Mouse (Mus musculus): ENCODE measurements at regions not wholly inside any gene's neighbourhood (a gene's known extent, or its start where the extent isn't known, plus 50 kb on each side); places are given as distances from the start of the nearest gene placed in this dataset.

DNA sequence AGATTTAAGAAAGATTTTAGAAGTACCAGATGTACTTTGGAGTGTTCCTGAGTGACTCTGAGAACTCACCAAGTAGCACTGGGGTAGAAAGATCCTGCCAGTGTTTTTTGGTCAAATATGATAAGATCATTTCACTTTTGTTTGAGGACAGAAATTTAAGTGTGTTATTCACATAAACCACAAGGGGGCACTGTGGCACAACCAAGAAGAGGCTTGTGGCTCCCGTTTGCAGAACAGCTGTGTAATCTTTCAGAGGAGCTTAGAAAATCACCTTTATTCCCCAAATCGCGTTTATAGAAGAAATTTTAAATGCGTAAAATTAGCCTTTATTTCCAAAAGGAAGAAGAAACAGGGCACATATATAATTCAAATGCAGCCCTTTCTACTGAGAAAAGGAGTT lies 2308.7 kb downstream of the 4930444P10Rik start:
- TF ChIP-seq ELF1 (IDR thresholded peaks at IDR 0.05; ENCODE audit: low read depth, low read length) (no peak), ZNF384 (IDR thresholded peaks at IDR 0.05; ENCODE audit: low read depth, low read length) (no peak), RAD21 (IDR thresholded peaks at IDR 0.05; ENCODE audit: low read depth, low read length) (peak; percentile 82), CTCF (conservative IDR thresholded peaks at IDR 0.05 in 1 of 2, IDR thresholded peaks at IDR 0.05 in 1 of 2; ENCODE audit: low read depth in 2 of 2, low read length in 2 of 2) (peak; percentile 56 to 80; a peak in 3 of 4 replicates), ZC3H11A (IDR thresholded peaks at IDR 0.05; ENCODE audit: low read depth, low read length) (peak; percentile 34), E2F4 (IDR thresholded peaks at IDR 0.05; ENCODE audit: insufficient replicate concordance, low read depth, low read length) (0 out of 2 replicates have a peak, but pooled peaks have one; percentile 56), SMC3 (IDR thresholded peaks at IDR 0.05; ENCODE audit: low read depth, low read length) (peak; percentile 81)

DNA sequence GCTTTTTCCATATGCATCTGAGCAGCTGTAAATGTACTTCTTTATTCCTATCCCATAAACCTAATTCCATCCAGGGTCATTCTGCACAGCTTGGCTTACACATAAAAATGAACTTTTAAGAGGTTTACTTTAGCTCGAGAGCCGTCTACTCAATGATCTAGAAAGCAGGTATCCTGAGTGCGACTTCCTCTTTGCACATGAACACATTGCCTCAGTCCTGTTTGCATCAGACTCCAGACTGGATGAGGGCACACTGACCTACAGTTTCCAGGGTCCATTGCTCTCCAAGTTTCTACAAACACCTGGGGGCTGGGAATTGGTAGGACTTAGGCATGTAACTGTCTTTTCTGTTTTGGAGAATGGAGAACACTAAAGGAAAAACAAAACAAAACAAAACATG lies 2310.5 kb downstream of the 4930444P10Rik start:
- Histone ChIP-seq H3K9ac (ENCODE audit: insufficient read depth, low read depth) (no peak overlapping the region), H3K4me3 (replicated peaks in 1 of 3; ENCODE audit: low read depth in 2 of 3, low read length in 2 of 3, poor library complexity in 1 of 3) (no peak overlapping the region), H3K27ac (ENCODE audit: insufficient read depth, low read depth) (no peak overlapping the region), H3K36me3 (replicated peaks in 1 of 2; ENCODE audit: control insufficient read depth in 1 of 2, insufficient read depth in 1 of 2, low read length in 1 of 2) (no peaks in the 10 kb centered on the region), H3K9me3 (replicated peaks; ENCODE audit: low read length) (no peaks in the 10 kb centered on the region), H3K27me3 (replicated peaks) (no peaks in the 10 kb centered on the region), H3K4me2 (ENCODE audit: insufficient read depth, low read depth, poor library complexity, severe bottlenecking) (no peak overlapping the region), H3K79me2 (replicated peaks; ENCODE audit: control insufficient read depth, extremely low read depth, insufficient read depth, poor library complexity, severe bottlenecking) (no peaks in the 10 kb centered on the region), H3K4me1 (ENCODE audit: control insufficient read depth in 1 of 2, insufficient read depth in 2 of 2) (peaks cover 8 to 13% of the 10 kb centered on the region in 2 experiments)
- TF ChIP-seq NELFE (IDR thresholded peaks at IDR 0.05; ENCODE audit: low read depth, low read length) (no peak), ZKSCAN1 (IDR thresholded peaks at IDR 0.05; ENCODE audit: borderline replicate concordance, low read depth, low read length) (no peak), CHD2 (IDR thresholded peaks at IDR 0.05; ENCODE audit: low read length) (no peak), NRF1 (IDR thresholded peaks at IDR 0.05; ENCODE audit: low read depth, low read length) (no peak), BHLHE40 (IDR thresholded peaks at IDR 0.05; ENCODE audit: low read depth, low read length) (no peak), USF1 (IDR thresholded peaks at IDR 0.05; ENCODE audit: low read depth, low read length) (no peak), EP300 (IDR thresholded peaks at IDR 0.05; ENCODE audit: low read length) (no peak), ZNF384 (IDR thresholded peaks at IDR 0.05; ENCODE audit: low read depth, low read length) (no peak), ZC3H11A (IDR thresholded peaks at IDR 0.05; ENCODE audit: low read depth, low read length) (no peak), ETS1 (conservative IDR thresholded peaks at IDR 0.05; ENCODE audit: low read depth, low read length) (no peak), IRF4 (IDR thresholded peaks at IDR 0.05; ENCODE audit: low read depth, low read length) (no peak), JUND (conservative IDR thresholded peaks at IDR 0.05; ENCODE audit: low read depth, low read length) (no peak), MAZ (IDR thresholded peaks at IDR 0.05; ENCODE audit: low read depth, low read length) (no peak)
- dilution Hi-C loops (cut with MboI; ENCODE audit: extremely low pct_ligation_motif_present, extremely low pct_unique_long_range_greater_than_20kb, low sequenced_read_pairs) (no loop called here), in situ Hi-C loops (cut with MboI; ENCODE audit: low pct_ligation_motif_present, low pct_unique_long_range_greater_than_20kb, low sequenced_read_pairs) (loop anchor here (25.0 kb wide), 1 partner anchor 855 kb away; no protein-coding TSS in a partner anchor)
- DNase-seq (ENCODE audit: extremely low read depth): no peak

More for the DNA sequence above, 2308.7 kb downstream of the 4930444P10Rik start:
- Histone ChIP-seq H3K79me2 (replicated peaks; ENCODE audit: control insufficient read depth, extremely low read depth, insufficient read depth, poor library complexity, severe bottlenecking) (no peaks in the 10 kb centered on the region), H3K27ac (ENCODE audit: insufficient read depth, low read depth) (no peak overlapping the region), H3K4me1 (ENCODE audit: control insufficient read depth in 1 of 2, insufficient read depth in 2 of 2) (peaks cover 13 to 27% of the 10 kb centered on the region in 2 experiments), H3K36me3 (replicated peaks in 1 of 2; ENCODE audit: control insufficient read depth in 1 of 2, insufficient read depth in 1 of 2, low read length in 1 of 2) (no peaks in the 10 kb centered on the region), H3K4me3 (replicated peaks in 1 of 3; ENCODE audit: low read depth in 2 of 3, low read length in 2 of 3, poor library complexity in 1 of 3) (no peak overlapping the region), H3K4me2 (ENCODE audit: insufficient read depth, low read depth, poor library complexity, severe bottlenecking) (no peak overlapping the region), H3K27me3 (replicated peaks) (no peaks in the 10 kb centered on the region), H3K9me3 (replicated peaks; ENCODE audit: low read length) (no peaks in the 10 kb centered on the region), H3K9ac (ENCODE audit: insufficient read depth, low read depth) (no peak overlapping the region)
- in situ Hi-C loops (cut with MboI; ENCODE audit: low pct_ligation_motif_present, low pct_unique_long_range_greater_than_20kb, low sequenced_read_pairs) (loop anchor here (25.0 kb wide), 1 partner anchor 853 kb away; no protein-coding TSS in a partner anchor), dilution Hi-C loops (cut with MboI; ENCODE audit: extremely low pct_ligation_motif_present, extremely low pct_unique_long_range_greater_than_20kb, low sequenced_read_pairs) (no loop called here)
- DNase-seq (ENCODE audit: extremely low read depth): peak; percentile 81
